Mouse (Mus musculus): ENCODE measurements at regions not wholly inside any gene's neighbourhood (a gene's known extent, or its start where the extent isn't known, plus 50 kb on each side); places are given as distances from the start of the nearest gene placed in this dataset.

GRCm38 (mm10) chr14:51309951-51310350, 51.6 kb upstream of the Gm7247 start:
- DNase-seq: peak; percentile 7

- no peak for DNase-seq
Observed at GRCm38 (mm10) chr14:51310583-51310982, 51.0 kb upstream of the Gm7247 start.
